Mouse (Mus musculus) erythroid progenitor cell, adult 5-6 weeks (primary cell): ENCODE measurements around the gene Hapln4. TPM values are rescaled to one million over a fixed set of nuclear protein-coding genes. Genes with fewer than 3 reads are reported as not detected.

Experiments
- ATAC-seq: replicated peaks from 2 replicates; pipeline ENCODE4 v1.8.0; 2016; ENCODE audit warnings: moderate number of reproducible peaks, mild to moderate bottlenecking, moderate TSS enrichment, inconsistent platforms; ENCODE audit not compliant: poor library complexity, low FRiP score, severe bottlenecking
- total RNA-seq, 2 experiments: library from RNA; stranded (forward) in 1 of 2; stranded (reverse) in 1 of 2; fragments of 150-400 nt in 1 of 2; fragments of 186-747, 209-891 nt in 1 of 2; gene quantifications; 2 replicates each; pipeline versions ENCODE4 v1.2.3 to v1.2.4; 2015 to 2017; ENCODE audit warnings: low replicate concordance in 2 of 2

Gene Hapln4
- total RNA-seq, 2 experiments from 2014 or later = not detected

DNA sequence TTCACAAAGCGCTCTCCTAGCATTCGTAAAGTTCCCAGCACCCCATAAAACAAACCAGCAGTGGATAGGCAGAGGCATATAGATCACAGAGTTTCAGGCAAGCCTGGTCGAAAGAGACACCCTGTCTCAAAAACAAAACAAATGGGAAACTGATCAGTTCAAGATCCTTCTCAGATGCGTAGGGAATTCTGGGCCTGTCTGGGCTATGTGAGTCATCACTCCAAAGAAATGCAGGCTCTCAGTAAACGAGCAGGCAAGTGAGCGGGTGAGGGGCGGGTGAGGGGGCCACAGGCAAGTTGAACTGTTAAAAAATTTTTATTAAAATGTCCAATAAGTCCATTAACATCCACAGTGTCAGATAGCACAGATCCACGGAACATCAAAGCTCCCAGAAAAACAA lies 9.5 kb downstream of the Hapln4 start:
- ATAC-seq = no peak

DNA sequence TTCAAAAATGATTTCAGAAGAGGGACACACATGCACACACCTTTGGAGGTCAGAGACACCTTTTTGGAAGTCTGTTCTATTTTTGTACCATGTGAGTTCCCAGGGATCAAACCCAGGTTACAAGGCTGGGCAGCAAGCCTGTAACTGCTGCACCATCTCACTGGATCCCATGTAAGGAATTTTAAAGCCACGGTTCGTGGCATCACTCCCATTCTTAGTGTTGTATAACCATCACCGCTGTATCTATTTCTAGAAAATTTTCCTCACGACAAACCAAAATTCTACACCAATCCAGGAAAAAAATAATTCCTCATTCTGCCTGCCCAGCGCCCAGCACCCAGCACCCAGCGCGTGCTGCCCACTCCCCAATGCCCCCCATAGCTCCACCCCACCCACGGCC lies 16.0 kb downstream of the Hapln4 start:
- ATAC-seq = no peak

- ATAC-seq = no peak
Observed at GRCm38 (mm10) chr8:70100241-70100640, 17.0 kb downstream of the Hapln4 start.

DNA sequence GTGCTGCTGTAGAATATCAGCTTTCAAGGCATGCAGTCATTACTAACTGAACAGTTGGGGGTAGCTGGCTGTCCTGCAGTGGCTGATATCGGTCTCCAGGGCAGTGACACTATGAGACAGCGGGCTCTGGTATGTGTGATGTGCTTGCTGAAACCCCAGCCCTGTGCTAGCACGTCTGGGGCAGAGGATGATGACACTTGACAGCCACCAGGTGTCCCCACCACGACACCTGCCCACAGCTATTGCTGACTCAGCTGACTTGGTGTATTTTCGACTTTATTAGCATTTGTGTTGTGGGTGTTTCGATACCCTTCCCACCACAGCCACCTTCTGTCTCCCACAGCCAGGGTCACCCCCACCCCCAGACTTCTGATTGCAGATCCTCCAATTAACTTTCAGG lies 21.2 kb downstream of the Hapln4 start:
- ATAC-seq = peak; percentile 71

DNA sequence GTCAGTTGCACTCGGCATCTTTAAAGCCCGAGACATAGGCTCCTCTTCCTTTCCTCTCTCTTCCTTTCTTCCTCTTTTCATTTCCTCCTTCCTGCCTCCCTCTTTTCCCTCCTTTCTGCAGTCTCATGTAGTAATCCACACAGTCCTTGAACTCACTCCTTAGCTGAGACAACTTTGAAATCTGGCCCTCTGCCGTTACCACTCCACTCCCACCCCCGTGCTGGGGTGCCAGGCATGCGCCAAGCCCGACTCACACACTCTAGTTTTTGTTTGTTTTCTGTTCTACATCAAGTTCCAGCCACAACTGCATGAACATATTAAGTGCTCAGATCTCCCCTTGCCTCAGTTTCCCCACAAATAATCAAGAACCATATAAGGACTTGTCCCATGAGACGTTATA lies 21.7 kb downstream of the Hapln4 start:
- no peak for ATAC-seq

DNA sequence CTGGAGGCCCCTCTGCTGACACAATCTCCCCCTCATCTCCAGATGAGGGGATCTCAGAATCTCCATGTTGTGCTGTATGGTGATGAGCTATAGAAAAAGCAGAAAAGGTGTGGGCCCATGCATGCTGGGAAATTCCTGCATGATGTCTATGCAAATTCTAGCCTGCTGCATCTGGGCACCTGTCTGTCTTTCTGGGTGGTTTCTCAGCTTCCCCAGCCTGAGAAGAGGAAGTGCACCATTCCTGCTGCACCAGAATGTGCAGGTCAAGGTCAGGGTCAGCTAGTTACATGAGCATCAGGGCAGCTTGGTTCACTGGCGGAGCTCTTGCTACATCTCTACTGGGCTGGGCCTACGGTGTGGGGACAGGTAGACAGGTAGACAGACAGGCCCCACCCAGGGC lies 27.2 kb downstream of the Hapln4 start:
- ATAC-seq = no peak

GRCm38 (mm10) chr8:70111192-70111795 lies 28.0 kb downstream of the Hapln4 start:
- ATAC-seq = no peak

DNA sequence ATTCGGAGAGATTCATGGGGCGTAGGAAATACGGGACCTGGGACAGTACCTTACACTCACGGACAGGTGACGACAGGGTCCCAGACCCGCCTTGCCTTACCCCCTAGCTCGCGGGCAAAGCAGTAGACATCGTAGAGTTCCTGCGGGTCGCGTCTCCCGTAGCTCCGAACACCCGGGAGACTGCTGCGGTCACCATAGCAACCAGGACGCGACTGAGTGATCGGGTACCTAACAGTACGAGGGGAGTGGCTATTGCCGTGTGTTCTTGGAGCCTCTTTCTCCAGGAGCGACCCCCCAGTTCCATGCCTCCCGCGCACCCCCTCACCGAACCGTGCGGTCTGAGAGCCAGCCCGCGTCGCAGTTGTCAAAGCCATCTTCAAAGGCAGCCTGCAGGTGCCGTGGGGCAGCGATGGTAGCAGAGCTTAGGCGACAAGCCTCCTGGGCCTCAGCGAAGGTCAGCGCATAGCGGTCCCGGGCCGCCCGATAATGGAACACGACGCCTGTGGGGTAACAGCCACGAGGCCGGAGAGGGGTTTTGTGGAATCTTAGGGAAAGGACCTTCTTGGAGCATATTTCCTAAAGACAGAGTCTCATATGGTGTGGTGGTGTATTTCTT lies 29.3 kb downstream of the Hapln4 start:
- no peak for ATAC-seq

GRCm38 (mm10) chr8:70114488-70114887 lies 31.2 kb downstream of the Hapln4 start:
- ATAC-seq = no peak

DNA sequence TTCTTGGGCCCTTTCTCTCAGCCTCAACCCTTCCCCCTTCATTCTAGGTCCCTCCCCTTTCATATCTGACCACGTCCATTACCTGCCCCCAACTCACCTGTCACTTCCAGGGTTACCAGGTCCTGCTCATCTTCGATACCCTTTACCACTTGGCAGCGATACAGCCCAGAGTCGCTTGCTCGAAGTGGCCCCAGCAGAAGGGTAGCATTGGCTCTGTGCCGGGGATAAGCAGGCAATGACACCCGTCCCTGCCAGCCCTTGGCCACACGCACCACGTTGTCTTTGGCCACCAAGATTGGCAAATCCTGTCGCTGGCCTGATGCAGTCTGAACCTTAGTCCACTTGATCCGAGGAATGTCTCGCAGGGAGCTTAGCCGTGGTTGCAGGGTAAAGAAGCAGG lies 31.6 kb downstream of the Hapln4 start:
- ATAC-seq = no peak

DNA sequence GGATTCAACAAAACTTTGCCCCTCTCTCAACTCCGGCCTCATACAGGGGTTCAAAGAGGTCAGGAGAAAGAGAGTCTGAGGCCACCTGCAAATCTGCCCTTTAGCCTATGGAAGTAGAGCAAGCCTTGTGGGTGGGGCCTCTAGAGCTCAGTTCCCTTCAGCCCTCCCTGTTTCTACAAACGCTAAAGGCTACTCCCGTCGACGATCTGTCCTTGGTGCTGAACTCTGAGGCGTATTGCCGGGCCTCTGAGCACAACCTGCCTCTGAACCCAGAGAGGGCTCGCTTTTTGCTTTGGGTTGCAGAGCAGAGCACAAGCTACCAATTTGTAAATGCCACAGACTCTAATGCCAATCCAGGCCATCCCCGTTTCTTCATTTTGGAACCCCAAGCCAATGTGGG lies 34.4 kb downstream of the Hapln4 start:
- no peak for ATAC-seq

- no peak for ATAC-seq
Observed at GRCm38 (mm10) chr8:70118726-70119700, 35.8 kb downstream of the Hapln4 start.

DNA sequence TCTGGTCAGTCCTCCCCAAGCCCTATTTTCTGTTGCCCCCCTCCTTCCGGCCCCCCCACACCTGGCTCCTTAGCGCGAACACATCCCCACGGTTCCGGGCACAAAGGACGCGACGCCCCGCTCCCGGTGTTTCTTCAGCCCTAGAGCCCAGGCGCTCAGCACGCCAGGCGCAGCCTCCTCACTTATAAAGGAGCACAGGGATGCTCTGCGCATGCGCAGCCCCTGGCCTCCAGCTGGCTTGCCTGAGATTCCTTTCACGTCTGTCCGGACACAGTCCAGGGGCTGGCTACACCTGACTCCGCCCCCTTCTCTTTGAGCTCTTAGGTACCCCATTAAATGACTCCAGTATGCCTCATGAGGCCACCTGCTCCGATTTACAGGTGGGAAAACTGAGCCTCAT lies 37.4 kb downstream of the Hapln4 start, which contains the start of gene Ncan:
Gene Ncan, minus strand, starts transcription at position 207 of the 400 bp plus-strand sequence.
- no peak for ATAC-seq

DNA sequence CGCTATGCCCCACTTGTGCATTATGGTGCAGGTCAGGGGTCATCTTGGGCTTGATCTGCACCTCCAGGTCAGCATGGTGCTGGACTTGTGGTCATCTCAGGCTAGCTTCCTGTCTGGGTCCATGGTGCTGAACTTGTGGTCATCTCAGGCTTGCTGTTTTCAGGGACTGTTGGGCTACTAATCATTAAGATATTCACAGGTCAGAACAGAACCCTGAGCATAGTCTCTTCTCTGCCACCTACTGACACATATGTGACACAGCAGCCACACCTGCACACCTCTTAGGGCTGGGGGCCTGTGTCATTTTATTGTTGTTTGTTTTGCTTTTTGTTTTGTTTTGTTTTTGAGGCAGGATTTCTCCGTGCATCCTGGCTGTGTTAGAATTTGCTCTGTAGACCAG lies 39.6 kb downstream of the Hapln4 start:
- ATAC-seq = no peak

DNA sequence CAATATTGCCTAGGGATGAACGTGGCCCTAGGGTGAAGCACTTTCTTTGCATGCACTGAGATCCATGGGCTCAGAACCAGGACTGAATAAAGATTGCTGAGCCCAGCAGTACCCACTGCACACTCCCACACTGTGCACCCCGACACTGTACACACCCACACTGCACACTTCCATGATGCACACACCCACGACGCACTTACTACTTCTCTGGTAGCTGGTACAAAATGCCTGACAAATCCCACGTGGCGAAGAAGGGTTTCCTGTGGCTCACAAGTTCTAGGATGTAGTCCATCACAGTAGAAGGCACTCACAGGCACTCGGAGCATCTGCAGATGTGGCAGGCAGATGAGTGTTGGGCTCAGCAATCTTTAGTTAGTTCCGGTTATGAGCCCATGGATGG lies 41.7 kb downstream of the Hapln4 start:
- no peak for ATAC-seq

DNA sequence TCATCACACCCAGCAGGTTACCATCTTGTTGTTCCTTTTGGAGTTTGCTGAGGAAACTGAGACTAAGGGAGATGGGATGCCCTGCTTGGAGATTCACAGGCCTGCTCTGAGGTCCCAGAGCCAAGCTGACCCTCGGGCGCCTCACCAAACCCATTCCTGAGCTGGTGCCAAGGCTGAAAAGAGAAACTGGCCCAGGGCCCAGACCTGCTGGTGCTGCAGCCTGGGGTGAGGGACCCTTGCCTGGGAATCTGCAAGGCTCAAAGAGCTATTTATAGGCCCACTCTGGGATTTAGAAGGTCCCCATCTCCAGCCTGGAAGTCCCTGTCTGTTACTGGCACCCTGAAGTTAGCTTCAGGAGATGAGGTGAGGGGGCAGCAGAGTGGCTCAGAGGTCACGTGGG lies 45.2 kb downstream of the Hapln4 start:
- ATAC-seq = no peak

DNA sequence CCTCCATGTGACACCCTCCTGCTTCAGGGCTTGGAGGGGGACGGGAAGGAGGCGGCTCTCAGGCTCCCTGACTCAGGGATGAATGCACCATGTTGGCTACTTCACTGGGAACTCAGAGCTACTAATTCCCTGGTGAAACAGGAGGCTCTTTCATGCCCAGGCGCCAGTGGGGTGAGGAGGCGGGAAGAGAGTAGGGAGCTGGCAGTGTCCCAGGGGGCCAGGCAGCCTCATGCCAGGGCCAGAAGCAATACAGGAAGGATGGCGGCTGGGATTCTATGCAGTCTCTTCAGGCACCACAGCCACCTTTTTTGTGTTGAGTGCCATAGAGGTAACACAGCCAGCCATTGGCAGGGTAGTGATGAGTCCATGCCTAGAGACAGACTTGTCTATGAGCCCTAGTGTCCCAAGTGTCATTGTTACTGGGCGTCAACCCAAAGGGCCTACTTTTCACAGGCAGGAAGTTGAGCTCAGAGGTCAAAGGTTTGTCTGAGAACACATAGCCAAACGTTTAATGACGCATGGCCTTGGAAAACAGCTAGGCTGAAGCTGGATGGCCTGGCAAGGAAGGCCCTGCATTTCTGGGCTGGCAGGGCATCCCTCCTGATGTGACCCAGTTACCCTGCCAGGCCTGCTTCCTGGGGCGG lies 46.2 kb downstream of the Hapln4 start:
- no peak for ATAC-seq

DNA sequence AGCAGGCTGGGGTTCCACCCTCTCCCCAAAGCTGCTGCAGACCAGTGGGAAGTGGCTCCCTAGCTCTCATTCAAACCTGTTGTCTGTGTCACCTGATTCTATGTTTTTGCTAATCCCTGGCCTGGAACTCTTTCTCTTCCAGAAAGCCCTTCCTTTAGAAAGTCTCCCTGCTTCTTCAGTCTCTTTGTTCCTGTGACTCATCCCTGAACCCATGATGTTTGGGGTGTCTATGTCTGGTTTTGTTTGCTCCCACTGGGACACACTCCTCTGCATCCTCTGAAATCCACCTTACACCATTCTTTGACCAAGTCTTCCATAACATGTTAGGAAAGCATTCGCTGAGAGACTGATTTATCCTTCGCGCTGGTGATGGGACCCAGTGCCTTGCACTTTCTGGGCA lies 46.8 kb downstream of the Hapln4 start:
- ATAC-seq = no peak

GRCm38 (mm10) chr8:70131166-70131883 lies 48.1 kb downstream of the Hapln4 start, which contains the start of gene Nr2c2ap:
Gene Nr2c2ap, plus strand, starts transcription at chr8:70131333.
- ATAC-seq = peak; percentile 91

GRCm38 (mm10) chr8:70134086-70134485 lies 50.8 kb downstream of the Hapln4 start:
- ATAC-seq = no peak
